Mouse (Mus musculus) ES-E14 (cell line): ENCODE measurements around the gene Runx3.

Experiments
- MAFK ChIP-seq: IDR thresholded peaks from 2 replicates; pipeline ENCODE4 v1.6.1; 2014; ENCODE audit warnings: mild to moderate bottlenecking, low read depth, low read length, inconsistent platforms; ENCODE audit not compliant: insufficient read depth
- ZC3H11A ChIP-seq: IDR thresholded peaks from 2 replicates; pipeline ENCODE4 v1.6.1; 2012; ENCODE audit warnings: low read depth, mild to moderate bottlenecking, inconsistent platforms, low read length, borderline replicate concordance

- TF ChIP-seq MAFK (no peak), ZC3H11A (no peak)
These were observed 43.8 kb upstream of the Runx3 start for GRCm38 (mm10) chr4:135076611-135077010.
